Mouse (Mus musculus) C2C12 (cell line): ENCODE measurements at regions not wholly inside any gene's neighbourhood (a gene's known extent, or its start where the extent isn't known, plus 50 kb on each side); places are given as distances from the start of the nearest gene placed in this dataset.
"Not testable (repeated sequence)": the region's sequence is repeated elsewhere in the genome, so short reads cannot be mapped to it uniquely, and the experiment has no call there.

Experiments
- H3K27me3 ChIP-seq: one replicate; pipeline ENCODE4 v1.6.1; 2011; ENCODE audit not compliant: control insufficient read depth, insufficient read depth, insufficient read length
- H3K36me3 ChIP-seq: one replicate; pipeline ENCODE4 v1.6.1; 2011; ENCODE audit not compliant: control insufficient read depth, insufficient read depth
- H3K4me3 ChIP-seq: one replicate; pipeline ENCODE4 v1.5.1; 2011; ENCODE audit warnings: mild to moderate bottlenecking, control low read depth; ENCODE audit not compliant: poor library complexity, insufficient read depth, severe bottlenecking
- H3K79me2 ChIP-seq: one replicate; pipeline ENCODE4 v1.6.1; 2011; ENCODE audit not compliant: control insufficient read depth, insufficient read depth
- H3K79me3 ChIP-seq: one replicate; pipeline ENCODE4 v1.6.1; 2011; ENCODE audit warnings: low read depth, control low read depth
- H3ac ChIP-seq: one replicate; pipeline ENCODE3; 2011; ENCODE audit warnings: low read depth; ENCODE audit not compliant: control insufficient read depth, insufficient read length
- CEBPB ChIP-seq: IDR thresholded peaks from one replicate; pipeline ENCODE4 v1.6.1; 2011; ENCODE audit warnings: low read depth, mild to moderate bottlenecking, control low read depth, moderate library complexity
- CTCF ChIP-seq: IDR thresholded peaks from one replicate; pipeline ENCODE4 v1.5.1; 2011; ENCODE audit not compliant: control insufficient read depth, insufficient read depth, insufficient read length
- FOSL1 ChIP-seq: IDR thresholded peaks from one replicate; pipeline ENCODE4 v1.8.0; 2011; ENCODE audit warnings: mild to moderate bottlenecking, low read length; ENCODE audit not compliant: poor library complexity, insufficient read depth, severe bottlenecking
- MAX ChIP-seq: IDR thresholded peaks from one replicate; pipeline ENCODE4 v1.6.1; 2011; ENCODE audit warnings: mild to moderate bottlenecking, control low read depth
- MYOD1 ChIP-seq: IDR thresholded peaks from one replicate; pipeline ENCODE4 v1.6.1; 2011; ENCODE audit warnings: low read depth; ENCODE audit not compliant: control insufficient read depth, insufficient read length
- MYOG ChIP-seq: IDR thresholded peaks from one replicate; pipeline ENCODE4 v1.6.1; 2011; ENCODE audit not compliant: control insufficient read depth, insufficient read length; ENCODE audit errors: extremely low read depth
- USF1 ChIP-seq: IDR thresholded peaks from one replicate; pipeline ENCODE4 v1.6.1; 2011; ENCODE audit warnings: low read depth, mild to moderate bottlenecking, control low read depth, moderate library complexity

DNA sequence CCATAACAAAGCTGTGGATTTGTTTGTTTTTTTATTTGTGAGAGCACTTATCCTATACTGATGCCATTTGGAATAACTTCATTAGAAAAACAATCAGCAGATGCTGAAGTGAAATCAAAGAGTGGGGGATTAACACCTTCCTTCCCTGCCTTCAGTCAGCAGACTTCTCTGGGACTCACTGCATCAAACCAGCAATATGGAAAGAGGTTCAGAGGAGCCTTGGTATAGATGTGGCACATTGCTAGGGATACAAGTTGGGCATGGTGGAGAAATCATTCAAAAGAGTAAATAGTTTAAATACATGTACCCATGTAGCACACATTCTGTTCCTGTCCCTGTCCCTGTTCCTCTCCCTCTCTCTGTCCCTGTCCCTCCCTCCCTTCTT lies 364.0 kb upstream of the Rgs18 start:
- no peaks in the 10 kb centered on the region for H3K79me3 ChIP-seq
- no peak overlapping the region for H3K4me3 ChIP-seq
- no peaks in the 10 kb centered on the region for H3K27me3 ChIP-seq
- H3K79me2 ChIP-seq, result no peaks in the 10 kb centered on the region
- TF ChIP-seq CTCF, result no peak
- H3K36me3 ChIP-seq, result no peaks in the 10 kb centered on the region
- H3ac ChIP-seq, result no peak overlapping the region

DNA sequence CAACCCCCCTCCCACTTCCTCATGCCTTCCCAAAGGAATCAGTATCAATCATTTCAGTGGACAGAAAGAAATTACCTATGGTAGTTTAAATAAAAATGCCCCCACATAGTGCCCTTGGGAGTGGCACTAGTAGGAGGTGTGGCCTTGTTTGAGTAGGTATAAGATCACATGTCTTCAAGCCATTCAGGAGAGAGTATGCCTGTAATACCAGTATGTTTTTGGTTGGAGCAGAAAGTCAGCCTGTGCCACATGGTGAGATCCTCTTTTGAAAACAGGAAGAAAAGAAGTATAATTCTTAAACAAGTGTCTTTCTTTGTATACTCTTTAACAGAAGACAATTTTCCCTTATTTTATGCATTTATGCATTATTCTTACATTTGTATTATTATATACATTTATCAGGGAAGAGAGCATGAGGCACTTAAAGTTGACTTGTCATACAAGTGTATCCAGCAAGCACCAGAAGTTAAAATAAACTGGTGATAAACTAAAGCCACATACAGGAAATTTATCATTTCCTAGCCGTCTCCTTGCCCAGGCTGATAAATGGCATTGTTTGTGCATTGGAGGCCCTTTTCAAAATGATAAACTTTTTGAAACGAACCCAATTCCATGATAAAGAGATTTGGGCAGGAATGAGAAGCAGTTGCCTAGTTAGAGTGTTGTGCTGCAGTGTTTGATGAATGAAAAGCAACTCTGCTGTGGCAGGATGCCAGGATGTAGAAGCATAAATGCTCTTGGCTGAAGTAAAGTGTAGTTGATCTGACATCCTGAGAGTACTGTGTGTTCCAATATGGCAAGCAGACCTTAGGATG lies 363.4 kb upstream of the Rgs18 start:
- Histone ChIP-seq H3K79me2 (no peaks in the 10 kb centered on the region), H3K27me3 (no peaks in the 10 kb centered on the region), H3K79me3 (no peaks in the 10 kb centered on the region), H3K4me3 (no peak overlapping the region), H3ac (no peak overlapping the region), H3K36me3 (no peaks in the 10 kb centered on the region)
- TF ChIP-seq MYOD1 (no peak), MAX (no peak), USF1 (no peak), FOSL1 (no peak), CTCF (no peak), CEBPB (no peak), MYOG (no peak)

DNA sequence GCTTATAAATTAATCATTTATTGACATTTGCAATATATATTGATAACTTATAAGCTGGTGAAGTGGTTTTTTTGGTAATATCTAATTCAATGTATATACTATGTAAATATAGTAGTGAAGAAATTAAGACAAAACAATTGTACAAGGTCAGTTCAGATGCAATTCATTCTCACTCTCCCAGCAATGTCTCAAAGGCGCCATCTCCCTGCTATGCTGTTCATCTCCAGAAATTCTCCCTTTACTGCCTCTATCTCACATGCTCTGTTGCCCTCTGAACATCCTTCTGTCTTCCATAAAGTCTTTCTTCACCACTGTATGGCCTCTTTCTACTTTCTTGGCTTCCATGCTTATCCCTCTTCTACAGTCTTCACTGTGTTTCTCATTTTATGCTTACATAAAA lies 355.8 kb upstream of the Rgs18 start:
- Histone ChIP-seq H3K36me3 (no peaks in the 10 kb centered on the region), H3K79me2 (no peaks in the 10 kb centered on the region), H3K27me3 (no peaks in the 10 kb centered on the region), H3K4me3 (no peak overlapping the region), H3ac (no peak overlapping the region), H3K79me3 (no peaks in the 10 kb centered on the region)
- no peak for TF ChIP-seq MYOG
- no peak for TF ChIP-seq CEBPB
- no peak for TF ChIP-seq MAX
- TF ChIP-seq USF1, result no peak
- no peak for TF ChIP-seq CTCF
- TF ChIP-seq MYOD1, result no peak

DNA sequence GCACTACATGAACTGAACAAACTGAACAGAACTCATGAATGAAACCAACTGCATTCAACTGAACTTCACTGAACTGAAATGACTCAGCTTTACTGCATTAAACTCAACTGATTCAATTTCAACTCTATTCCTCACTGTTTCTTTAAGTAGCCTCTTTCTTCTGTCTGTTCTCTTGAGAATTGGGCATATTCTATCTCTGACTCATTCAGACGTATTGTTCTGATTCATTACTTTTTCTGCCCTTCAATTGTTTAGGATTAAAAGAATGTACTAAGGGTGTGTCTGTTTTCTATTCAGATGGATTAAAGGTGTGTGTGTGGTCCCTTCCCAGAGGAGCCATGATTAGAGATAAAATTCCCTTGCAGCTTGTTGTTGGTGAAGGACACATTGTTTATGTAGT lies 337.9 kb upstream of the Rgs18 start:
- H3K79me2 ChIP-seq, result no peaks in the 10 kb centered on the region
- no peak overlapping the region for H3ac ChIP-seq
- H3K79me3 ChIP-seq, result no peaks in the 10 kb centered on the region
- H3K36me3 ChIP-seq, result no peaks in the 10 kb centered on the region
- H3K4me3 ChIP-seq, result no peak overlapping the region
- TF ChIP-seq CEBPB (no peak), MAX (no peak), MYOG (no peak), FOSL1 (no peak), MYOD1 (no peak), CTCF (no peak), USF1 (no peak)
- H3K27me3 ChIP-seq, result no peaks in the 10 kb centered on the region

DNA sequence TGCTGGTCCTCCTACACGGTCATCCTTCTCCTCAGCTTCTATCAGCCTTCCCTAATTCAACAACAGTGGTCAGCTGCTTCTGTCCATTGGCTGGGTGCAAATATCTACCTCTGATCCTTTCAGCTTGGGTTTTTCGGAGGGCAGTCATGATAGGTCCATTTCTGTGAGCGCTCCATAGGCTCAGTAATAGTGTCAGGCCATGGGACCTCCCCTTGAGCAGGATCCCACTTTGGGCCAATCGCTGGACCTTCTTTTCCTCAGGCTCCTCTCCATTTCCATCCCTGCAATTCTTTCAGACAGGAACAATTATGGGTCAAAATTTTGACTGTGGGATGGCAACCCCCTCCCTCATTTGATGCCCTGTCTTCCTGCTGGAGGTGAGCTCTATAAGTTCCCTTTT lies 331.5 kb upstream of the Rgs18 start:
- H3K79me2 ChIP-seq, H3K27me3 ChIP-seq, H3K4me3 ChIP-seq, H3K36me3 ChIP-seq, H3K79me3 ChIP-seq, H3ac ChIP-seq: not testable (repeated sequence)

DNA sequence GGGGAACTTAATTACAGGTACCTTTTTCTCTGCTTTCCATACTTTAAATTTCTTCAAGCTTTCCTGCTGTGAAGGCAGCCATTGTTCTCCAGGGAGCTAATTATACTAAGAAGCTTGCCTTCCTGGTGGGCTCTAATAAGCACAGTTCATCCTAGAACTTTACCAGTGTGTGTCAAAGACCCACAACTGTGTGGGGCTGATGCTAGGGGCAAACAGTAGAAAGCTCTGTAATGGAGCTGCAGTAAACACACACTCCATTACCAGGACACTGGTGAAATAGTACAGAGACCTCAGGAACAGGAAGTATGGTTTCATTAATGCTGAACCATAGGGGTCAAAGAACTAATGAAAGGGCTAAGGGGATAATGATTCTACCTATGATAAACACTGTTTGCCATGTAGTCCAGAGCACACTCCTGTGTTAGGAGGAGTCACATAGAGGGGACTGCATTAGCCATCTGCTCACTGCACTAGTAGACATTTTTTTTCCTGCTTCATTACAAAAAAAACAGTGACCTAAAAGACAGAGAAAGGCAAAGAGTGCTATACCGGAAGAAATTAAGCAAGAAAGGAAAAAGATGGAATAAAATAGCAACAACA lies 290.1 kb upstream of the Rgs18 start:
- no peaks in the 10 kb centered on the region for H3K27me3 ChIP-seq
- no peak overlapping the region for H3K4me3 ChIP-seq
- no peaks in the 10 kb centered on the region for H3K79me3 ChIP-seq
- no peaks in the 10 kb centered on the region for H3K36me3 ChIP-seq
- no peak overlapping the region for H3ac ChIP-seq
- TF ChIP-seq CTCF, result no peak
- TF ChIP-seq USF1, result no peak
- no peak for TF ChIP-seq CEBPB
- TF ChIP-seq FOSL1, result no peak
- no peaks in the 10 kb centered on the region for H3K79me2 ChIP-seq
